Mouse (Mus musculus): ENCODE data around the gene Aldh1a1.

GRCm38 (mm10) chr19:20631020-20631419 lies 138.5 kb downstream of the Aldh1a1 start:
- TF ChIP-seq CTCF (IDR thresholded peaks at IDR 0.05; ENCODE audit: control insufficient read depth, insufficient read depth, low read length) (no peak), POLR2A (IDR thresholded peaks at IDR 0.05; ENCODE audit: borderline replicate concordance, control insufficient read depth, low read depth, low read length) (no peak)
